Mouse (Mus musculus) E14TG2a.4 (cell line): ENCODE data around the gene Tcf15.

ENCODE experiments used
- CTCF ChIP-seq: conservative IDR thresholded peaks from 2 replicates; pipeline ENCODE4 v1.5.1; 2014; ENCODE audit warnings: low read length
- NANOG ChIP-seq: IDR thresholded peaks from 2 replicates; pipeline ENCODE4 v1.6.1; 2014; ENCODE audit warnings: borderline replicate concordance, low read length, mixed read lengths
- POU5F1 ChIP-seq: IDR thresholded peaks from 2 replicates; pipeline ENCODE4 v1.6.1; 2014; ENCODE audit warnings: low read length, borderline replicate concordance

GRCm38 (mm10) chr2:152097916-152098315 lies 45.4 kb upstream of the Tcf15 start:
- no peak for TF ChIP-seq CTCF
- no peak for TF ChIP-seq POU5F1
- no peak for TF ChIP-seq NANOG
